Mouse (Mus musculus): ENCODE measurements at regions not wholly inside any gene's neighbourhood (a gene's known extent, or its start where the extent isn't known, plus 50 kb on each side); places are given as distances from the start of the nearest gene placed in this dataset.

DNA sequence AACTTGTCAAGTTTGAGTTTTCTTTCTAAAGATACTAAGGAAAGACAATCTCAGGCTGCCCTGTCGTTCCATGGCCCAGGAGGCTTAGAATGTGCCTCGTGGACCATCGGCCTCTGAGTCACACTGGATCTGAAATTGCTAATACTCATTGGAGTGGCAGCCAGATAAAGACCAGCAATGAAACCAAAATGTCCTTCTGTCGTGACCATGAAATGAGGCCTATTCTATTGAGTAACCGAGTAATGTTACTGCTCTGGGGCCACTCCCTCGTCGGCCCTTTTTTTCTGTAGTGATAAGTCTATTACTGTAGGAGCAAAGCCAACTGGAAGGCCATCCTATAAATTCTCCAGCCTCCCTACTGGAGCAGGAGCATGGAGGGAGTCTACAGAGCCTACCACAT lies 363.9 kb upstream of the Maf start:
- H3K4me2 ChIP-seq (ENCODE audit: low read depth, low read length): no peak overlapping the region
- ATAC-seq (ENCODE audit: insufficient read depth, low FRiP score): no peak
- H3K36me3 ChIP-seq (ENCODE audit: control insufficient read depth, insufficient read depth, low read length): no peaks in the 10 kb centered on the region
- H3K27me3 ChIP-seq (ENCODE audit: control insufficient read depth, insufficient read depth, low read length): no peaks in the 10 kb centered on the region
- H3K4me3 ChIP-seq (replicated peaks; ENCODE audit: low read length): no peak overlapping the region
- H3K9ac ChIP-seq (ENCODE audit: low read length): no peak overlapping the region
- no peaks in the 10 kb centered on the region for H3K4me1 ChIP-seq (ENCODE audit: control insufficient read depth, insufficient read depth, low read length)
- no peak overlapping the region for H3K27ac ChIP-seq (ENCODE audit: low read length)
- WGBS: 91% methylated on average over 7 of the region's 7 CpGs
- no peaks in the 10 kb centered on the region for H3K9me3 ChIP-seq (replicated peaks; ENCODE audit: control insufficient read depth, low read length)

DNA sequence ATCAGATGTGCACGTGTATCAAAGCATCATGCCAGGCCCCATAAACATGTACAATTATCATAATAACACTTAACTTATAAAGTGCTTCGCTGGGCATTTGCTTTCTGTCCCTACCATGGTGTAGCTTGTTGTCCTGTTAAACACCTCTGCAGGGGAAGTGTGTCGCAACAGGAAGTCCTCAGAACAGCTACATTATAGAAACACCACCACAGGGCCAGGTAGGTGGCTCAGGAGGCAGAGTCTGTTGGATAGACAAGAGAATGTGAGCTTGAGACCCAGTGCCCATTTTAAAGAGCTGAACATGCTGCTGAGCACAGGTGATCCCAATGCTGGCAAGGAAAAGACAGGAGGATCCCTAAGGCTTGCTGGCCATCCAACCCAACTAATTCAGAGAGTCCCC lies 361.9 kb upstream of the Maf start:
- no peak for ATAC-seq (ENCODE audit: insufficient read depth, low FRiP score)
- WGBS: 74% methylated on average over 3 of the region's 3 CpGs
- no peaks in the 10 kb centered on the region for H3K9me3 ChIP-seq (replicated peaks; ENCODE audit: control insufficient read depth, low read length)

DNA sequence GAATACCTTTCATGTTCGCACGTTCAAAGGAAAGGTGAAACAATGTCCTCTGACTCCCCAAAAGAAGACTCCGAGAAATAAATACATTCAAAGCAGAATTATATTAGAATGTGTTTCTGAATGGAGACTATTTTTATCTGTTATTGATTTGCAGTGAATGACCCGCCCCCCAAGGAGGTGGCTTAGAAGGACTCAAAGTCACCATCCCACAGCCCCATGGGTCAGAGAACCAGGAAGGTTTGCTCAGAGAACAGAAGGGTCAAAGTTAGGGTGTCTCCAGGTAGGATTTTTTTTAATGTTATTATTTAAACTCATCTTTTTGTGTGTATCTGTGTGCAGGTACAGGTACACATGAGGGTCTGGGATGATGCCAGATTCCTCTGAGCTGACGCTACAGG lies 360.4 kb upstream of the Maf start:
- Histone ChIP-seq H3K9me3 (replicated peaks; ENCODE audit: control insufficient read depth, low read length) (no peaks in the 10 kb centered on the region), H3K4me3 (replicated peaks; ENCODE audit: low read length) (no peak overlapping the region), H3K9ac (ENCODE audit: low read length) (no peak overlapping the region), H3K4me1 (ENCODE audit: control insufficient read depth, insufficient read depth, low read length) (no peaks in the 10 kb centered on the region), H3K27ac (ENCODE audit: low read length) (no peak overlapping the region), H3K27me3 (ENCODE audit: control insufficient read depth, insufficient read depth, low read length) (no peaks in the 10 kb centered on the region), H3K4me2 (ENCODE audit: low read depth, low read length) (no peak overlapping the region), H3K36me3 (ENCODE audit: control insufficient read depth, insufficient read depth, low read length) (no peaks in the 10 kb centered on the region)
- no peak for ATAC-seq (ENCODE audit: insufficient read depth, low FRiP score)
- WGBS: 88% methylated on average over 5 of the region's 5 CpGs

More for the DNA sequence above, 361.9 kb upstream of the Maf start:
- no peaks in the 10 kb centered on the region for H3K36me3 ChIP-seq (ENCODE audit: control insufficient read depth, insufficient read depth, low read length)
- H3K4me1 ChIP-seq (ENCODE audit: control insufficient read depth, insufficient read depth, low read length): no peaks in the 10 kb centered on the region
- H3K27ac ChIP-seq (ENCODE audit: low read length): no peak overlapping the region
- H3K4me3 ChIP-seq (replicated peaks; ENCODE audit: low read length): no peak overlapping the region
- no peaks in the 10 kb centered on the region for H3K27me3 ChIP-seq (ENCODE audit: control insufficient read depth, insufficient read depth, low read length)
- H3K9ac ChIP-seq (ENCODE audit: low read length): no peak overlapping the region
- no peak overlapping the region for H3K4me2 ChIP-seq (ENCODE audit: low read depth, low read length)

DNA sequence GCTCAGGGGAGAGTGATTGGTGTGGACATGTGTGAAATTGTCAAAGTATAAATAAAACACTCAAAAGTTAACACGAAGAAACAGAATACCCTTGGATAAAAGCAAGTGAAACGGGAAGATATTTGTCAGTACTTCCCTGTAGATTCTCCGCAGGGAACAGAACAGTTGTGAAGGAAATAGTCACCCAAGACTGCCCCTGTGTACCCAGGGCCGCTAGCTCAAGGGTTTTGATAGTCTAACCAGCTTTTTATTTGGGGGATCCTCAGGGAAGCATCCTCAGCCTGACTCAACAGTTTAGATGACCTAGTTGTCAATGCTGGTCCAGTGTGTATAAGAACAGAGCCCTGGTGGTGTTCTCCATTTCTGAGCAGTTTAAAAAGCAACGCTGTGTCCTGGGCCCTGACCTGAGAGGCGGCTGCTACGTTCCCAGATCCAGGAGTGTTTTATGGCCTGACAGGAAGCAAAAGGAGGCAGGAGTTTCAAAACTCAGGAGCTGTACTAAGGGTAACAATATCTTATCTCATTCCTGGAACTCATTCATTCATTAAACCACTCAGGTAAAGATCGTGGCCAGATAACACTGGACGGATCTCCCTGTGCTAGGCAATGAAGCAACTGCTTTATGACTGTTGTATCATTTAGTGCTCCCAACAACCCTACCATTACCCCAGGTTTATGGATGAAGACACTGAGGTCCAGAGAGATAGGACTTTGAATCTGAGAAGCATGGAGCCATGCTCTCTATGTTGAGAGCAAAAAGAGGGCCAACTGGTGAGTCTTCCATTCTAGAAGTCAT lies 359.8 kb upstream of the Maf start:
- WGBS: 69% methylated on average over 9 of the region's 9 CpGs
- no peak overlapping the region for H3K4me3 ChIP-seq (replicated peaks; ENCODE audit: low read length)
- no peaks in the 10 kb centered on the region for H3K9me3 ChIP-seq (replicated peaks; ENCODE audit: control insufficient read depth, low read length)
- no peaks in the 10 kb centered on the region for H3K27me3 ChIP-seq (ENCODE audit: control insufficient read depth, insufficient read depth, low read length)
- H3K27ac ChIP-seq (ENCODE audit: low read length): no peak overlapping the region
- no peak overlapping the region for H3K9ac ChIP-seq (ENCODE audit: low read length)
- H3K4me1 ChIP-seq (ENCODE audit: control insufficient read depth, insufficient read depth, low read length): no peaks in the 10 kb centered on the region
- H3K36me3 ChIP-seq (ENCODE audit: control insufficient read depth, insufficient read depth, low read length): no peaks in the 10 kb centered on the region
- H3K4me2 ChIP-seq (ENCODE audit: low read depth, low read length): no peak overlapping the region
- ATAC-seq (ENCODE audit: insufficient read depth, low FRiP score): no peak

DNA sequence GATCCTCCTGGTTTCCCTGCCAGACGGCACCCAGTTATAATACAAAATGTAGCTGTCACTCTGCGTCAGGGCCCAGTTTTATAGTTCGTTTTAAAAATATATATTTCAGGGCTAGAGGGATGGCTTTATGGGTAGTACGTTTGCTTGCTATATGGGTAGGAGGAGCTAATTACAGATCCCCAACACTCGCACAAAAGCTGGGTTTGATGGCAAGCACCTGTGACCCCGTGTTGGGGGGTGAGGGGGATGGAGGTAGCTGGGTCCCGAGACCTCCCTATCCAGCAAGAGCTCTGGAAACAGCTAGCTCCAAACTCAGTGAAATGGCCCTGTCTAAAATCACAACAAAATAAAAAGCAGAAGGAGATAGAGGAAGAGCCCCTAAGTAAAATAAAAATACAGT lies 358.3 kb upstream of the Maf start:
- H3K27me3 ChIP-seq (ENCODE audit: control insufficient read depth, insufficient read depth, low read length): no peaks in the 10 kb centered on the region
- H3K4me3 ChIP-seq (replicated peaks; ENCODE audit: low read length): no peak overlapping the region
- no peak overlapping the region for H3K27ac ChIP-seq (ENCODE audit: low read length)
- ATAC-seq (ENCODE audit: insufficient read depth, low FRiP score): no peak
- H3K36me3 ChIP-seq (ENCODE audit: control insufficient read depth, insufficient read depth, low read length): no peaks in the 10 kb centered on the region
- WGBS: 90% methylated on average over 7 of the region's 7 CpGs
- no peak overlapping the region for H3K9ac ChIP-seq (ENCODE audit: low read length)
- H3K4me1 ChIP-seq (ENCODE audit: control insufficient read depth, insufficient read depth, low read length): no peaks in the 10 kb centered on the region
- H3K4me2 ChIP-seq (ENCODE audit: low read depth, low read length): no peak overlapping the region
- H3K9me3 ChIP-seq (replicated peaks; ENCODE audit: control insufficient read depth, low read length): no peaks in the 10 kb centered on the region

DNA sequence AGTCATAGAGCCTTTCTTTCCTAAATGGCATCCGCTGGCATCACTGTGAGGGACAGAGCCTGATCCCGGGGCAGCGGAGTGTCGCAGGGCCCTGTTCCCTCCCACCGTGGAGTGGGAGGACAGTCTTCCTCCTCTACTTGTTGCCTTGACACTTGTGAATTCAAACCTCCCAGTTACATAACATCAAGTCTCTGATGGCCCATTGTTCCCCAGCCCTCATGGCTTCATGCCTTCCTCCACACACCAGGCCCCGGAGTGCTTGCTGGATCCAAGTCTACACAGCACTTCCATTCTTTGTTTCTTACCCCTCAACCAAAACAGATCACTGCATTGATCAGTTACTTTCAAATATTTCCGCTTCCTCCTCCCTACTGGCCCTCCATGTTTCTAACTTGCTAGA lies 357.7 kb upstream of the Maf start:
- no peak for ATAC-seq (ENCODE audit: insufficient read depth, low FRiP score)
- no peaks in the 10 kb centered on the region for H3K9me3 ChIP-seq (replicated peaks; ENCODE audit: control insufficient read depth, low read length)
- no peak overlapping the region for H3K4me3 ChIP-seq (replicated peaks; ENCODE audit: low read length)
- 91% methylated on average over 7 of the region's 7 CpGs for WGBS
- H3K36me3 ChIP-seq (ENCODE audit: control insufficient read depth, insufficient read depth, low read length): no peaks in the 10 kb centered on the region
- no peak overlapping the region for H3K27ac ChIP-seq (ENCODE audit: low read length)
- H3K9ac ChIP-seq (ENCODE audit: low read length): no peak overlapping the region
- H3K27me3 ChIP-seq (ENCODE audit: control insufficient read depth, insufficient read depth, low read length): no peaks in the 10 kb centered on the region
- H3K4me1 ChIP-seq (ENCODE audit: control insufficient read depth, insufficient read depth, low read length): no peaks in the 10 kb centered on the region
- H3K4me2 ChIP-seq (ENCODE audit: low read depth, low read length): no peak overlapping the region

DNA sequence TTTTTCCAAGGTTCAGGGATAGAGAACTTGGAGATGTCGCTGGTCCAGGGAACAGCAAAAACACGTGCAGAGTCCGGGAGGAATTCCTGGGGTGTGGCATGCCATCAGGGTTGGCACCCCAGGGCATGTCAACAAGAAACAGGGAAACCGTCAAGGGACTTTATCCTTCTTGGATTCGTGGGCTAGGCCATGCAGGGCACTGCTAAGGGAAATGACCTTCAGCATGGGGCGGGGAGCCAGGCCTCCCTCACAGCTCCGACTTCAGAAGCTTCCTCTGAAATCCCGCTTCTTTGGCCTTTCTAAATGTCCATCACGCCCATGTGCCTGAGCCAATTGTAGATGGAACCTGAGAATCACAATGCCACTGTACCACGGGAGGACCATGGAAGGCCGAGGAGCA lies 357.0 kb upstream of the Maf start:
- ATAC-seq (ENCODE audit: insufficient read depth, low FRiP score): no peak
- Histone ChIP-seq H3K27ac (ENCODE audit: low read length) (no peak overlapping the region), H3K9ac (ENCODE audit: low read length) (no peak overlapping the region), H3K4me1 (ENCODE audit: control insufficient read depth, insufficient read depth, low read length) (no peaks in the 10 kb centered on the region), H3K4me3 (replicated peaks; ENCODE audit: low read length) (no peak overlapping the region), H3K36me3 (ENCODE audit: control insufficient read depth, insufficient read depth, low read length) (no peaks in the 10 kb centered on the region), H3K27me3 (ENCODE audit: control insufficient read depth, insufficient read depth, low read length) (no peaks in the 10 kb centered on the region), H3K9me3 (replicated peaks; ENCODE audit: control insufficient read depth, low read length) (no peaks in the 10 kb centered on the region), H3K4me2 (ENCODE audit: low read depth, low read length) (no peak overlapping the region)
- 85% methylated on average over 11 of the region's 11 CpGs for WGBS

DNA sequence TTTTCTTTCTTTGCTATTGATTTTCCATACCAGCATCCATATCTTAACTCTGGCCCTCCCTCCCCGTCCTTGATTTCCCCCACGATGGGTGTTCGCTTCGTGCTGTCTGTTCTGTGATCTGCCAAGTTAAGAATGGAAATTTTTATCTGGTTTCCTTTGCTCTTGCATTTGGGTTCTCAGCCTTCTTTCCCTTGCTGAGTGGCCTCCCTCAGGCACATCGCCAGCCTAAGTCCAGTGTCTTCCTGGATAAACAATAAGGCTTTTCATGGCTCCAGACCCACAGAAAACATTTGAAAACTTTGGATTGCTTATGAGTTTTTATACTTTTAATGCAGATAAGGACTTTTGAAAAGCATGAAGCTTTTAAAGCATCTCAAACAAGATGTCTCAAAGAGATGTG lies 355.9 kb upstream of the Maf start:
- no peak for ATAC-seq (ENCODE audit: insufficient read depth, low FRiP score)
- no peak overlapping the region for H3K4me3 ChIP-seq (replicated peaks; ENCODE audit: low read length)
- H3K9me3 ChIP-seq (replicated peaks; ENCODE audit: control insufficient read depth, low read length): no peaks in the 10 kb centered on the region
- H3K4me1 ChIP-seq (ENCODE audit: control insufficient read depth, insufficient read depth, low read length): no peaks in the 10 kb centered on the region
- no peak overlapping the region for H3K27ac ChIP-seq (ENCODE audit: low read length)
- WGBS: 73% methylated on average over 5 of the region's 5 CpGs
- no peak overlapping the region for H3K4me2 ChIP-seq (ENCODE audit: low read depth, low read length)
- H3K9ac ChIP-seq (ENCODE audit: low read length): no peak overlapping the region
- no peaks in the 10 kb centered on the region for H3K36me3 ChIP-seq (ENCODE audit: control insufficient read depth, insufficient read depth, low read length)
- H3K27me3 ChIP-seq (ENCODE audit: control insufficient read depth, insufficient read depth, low read length): no peaks in the 10 kb centered on the region

DNA sequence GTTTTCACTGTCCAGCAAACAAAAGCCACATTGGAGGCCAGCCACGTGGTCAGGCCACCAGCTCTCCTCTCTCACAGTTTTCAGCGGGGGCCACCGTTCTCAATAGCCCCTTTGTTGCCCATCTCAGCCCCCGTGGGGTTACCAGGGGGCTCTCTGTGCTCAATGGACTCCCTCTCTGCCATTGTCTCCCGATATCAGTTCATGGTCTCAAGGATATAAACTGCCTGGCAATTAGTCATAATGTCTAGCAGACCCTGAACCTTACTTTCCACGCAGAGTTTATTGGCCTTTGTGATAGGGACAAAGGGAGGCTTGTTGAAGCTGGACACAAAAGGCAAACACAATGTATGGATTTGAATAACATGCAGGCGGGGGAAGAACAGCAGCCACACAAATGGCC lies 345.9 kb upstream of the Maf start:
- Histone ChIP-seq H3K36me3 (ENCODE audit: control insufficient read depth, insufficient read depth, low read length) (no peaks in the 10 kb centered on the region), H3K27me3 (ENCODE audit: control insufficient read depth, insufficient read depth, low read length) (no peaks in the 10 kb centered on the region), H3K9me3 (replicated peaks; ENCODE audit: control insufficient read depth, low read length) (no peaks in the 10 kb centered on the region), H3K4me3 (replicated peaks; ENCODE audit: low read length) (no peak overlapping the region), H3K9ac (ENCODE audit: low read length) (no peak overlapping the region), H3K4me1 (ENCODE audit: control insufficient read depth, insufficient read depth, low read length) (0 out of 2 replicates have a peak, but pooled peaks cover 6% of the 10 kb centered on the region), H3K27ac (ENCODE audit: low read length) (no peak overlapping the region), H3K4me2 (ENCODE audit: low read depth, low read length) (no peak overlapping the region)
- ATAC-seq (ENCODE audit: insufficient read depth, low FRiP score): no peak
- WGBS: 42% methylated on average over 7 of the region's 7 CpGs

All from stomach, embryonic 16.5 days (tissue).